15 mouse cellular contexts compared by ENCODE assay signal in the genomic region with DNA sequence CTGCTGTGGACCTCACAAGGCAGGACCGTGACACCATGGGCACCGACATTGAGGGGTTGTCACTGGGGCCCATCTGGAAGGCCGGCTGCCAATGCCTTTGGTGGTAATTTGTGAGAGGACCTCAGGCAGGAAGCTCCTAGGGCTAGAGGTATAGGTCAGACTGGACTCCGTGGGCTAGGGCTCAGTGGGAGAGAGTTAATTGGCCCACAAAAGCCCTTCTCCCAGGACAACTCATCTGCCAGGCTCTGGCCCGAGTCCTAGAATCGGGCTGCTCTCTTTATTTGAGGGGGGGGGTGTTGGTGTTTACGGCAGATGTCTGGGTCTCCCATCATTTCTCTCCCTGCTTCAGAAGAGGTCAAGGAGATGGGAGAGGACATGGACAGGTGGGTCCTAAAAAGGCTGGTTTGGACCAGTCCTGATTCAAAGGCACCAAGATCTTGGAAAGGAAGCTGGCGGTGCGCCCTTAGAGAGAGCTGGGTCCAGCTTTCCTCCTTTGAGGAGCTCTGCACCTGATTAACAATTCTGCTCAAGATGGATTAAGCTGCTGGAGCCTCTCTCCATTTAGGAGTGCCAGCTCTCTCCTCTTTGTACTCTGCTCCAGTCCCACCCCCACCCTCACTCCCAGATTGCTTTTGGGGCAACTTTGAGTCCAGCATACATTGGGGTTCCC.
DNase-seq lines count a peak whose midpoint lies in the region; ATAC-seq lines count a peak whose summit lies in the region.
"Had no signal": no experiment of that assay in that cellular context is flagged by ENCODE, and none has a peak within 500 bp of the region (broad histone marks: within the 10 kb centered on the region; RNA-seq: fewer than 3 reads in every experiment).

No protein-coding gene starts in this region.

- H3K27ac ChIP-seq in hindbrain, embryonic 14.5 days = no peak overlapping the region
- no peak overlapping the region for H3K27ac ChIP-seq in hindbrain, embryonic 11.5 days (ENCODE audit: low read depth, low read length)
- no peak overlapping the region for H3K27ac ChIP-seq in kidney, embryonic 15.5 days
- H3K27ac ChIP-seq: embryonic facial prominence, embryonic 15.5 days; gastrocnemius, adult 2 months; limb, embryonic 12.5 days; macrophage had no signal

- H3K9me3 ChIP-seq in hindbrain, embryonic 14.5 days (ENCODE audit: control insufficient read depth, low read length) = no peaks in the 10 kb centered on the region
- no peaks in the 10 kb centered on the region for H3K9me3 ChIP-seq in hindbrain, embryonic 11.5 days (ENCODE audit: control insufficient read depth, low read length)
- H3K9me3 ChIP-seq in kidney, embryonic 15.5 days (replicated peaks) = no peaks in the 10 kb centered on the region
- H3K9me3 ChIP-seq: embryonic facial prominence, embryonic 15.5 days; limb, embryonic 12.5 days had no signal

- H3K4me3 ChIP-seq in hindbrain, embryonic 14.5 days (replicated peaks; ENCODE audit: low read length) = no peak overlapping the region
- no peak overlapping the region for H3K4me3 ChIP-seq in hindbrain, embryonic 11.5 days (ENCODE audit: low read depth, low read length)
- no peak overlapping the region for H3K4me3 ChIP-seq in kidney, embryonic 15.5 days (replicated peaks)
- H3K4me3 ChIP-seq: embryonic facial prominence, embryonic 15.5 days; gastrocnemius, adult 2 months; limb, embryonic 12.5 days had no signal

- H3K36me3 ChIP-seq in hindbrain, embryonic 14.5 days (replicated peaks; ENCODE audit: control insufficient read depth, insufficient read depth) = no peaks in the 10 kb centered on the region
- no peaks in the 10 kb centered on the region for H3K36me3 ChIP-seq in hindbrain, embryonic 11.5 days (ENCODE audit: control insufficient read depth, insufficient read depth, low read length)
- H3K36me3 ChIP-seq in kidney, embryonic 15.5 days = no peaks in the 10 kb centered on the region
- H3K36me3 ChIP-seq: embryonic facial prominence, embryonic 15.5 days; limb, embryonic 12.5 days had no signal

- WGBS in hindbrain, embryonic 14.5 days = 73% methylated on average over 9 of the region's 9 CpGs
- WGBS in hindbrain, embryonic 11.5 days = 87% methylated on average over 9 of the region's 9 CpGs
- 83% methylated on average over 9 of the region's 9 CpGs for WGBS in kidney, embryonic 15.5 days

- no peak overlapping the region for H3K4me2 ChIP-seq in hindbrain, embryonic 14.5 days (replicated peaks)
- H3K4me2 ChIP-seq in hindbrain, embryonic 11.5 days (replicated peaks; ENCODE audit: low read depth, low read length) = no peak overlapping the region
- no peak overlapping the region for H3K4me2 ChIP-seq in kidney, embryonic 15.5 days
- H3K4me2 ChIP-seq: embryonic facial prominence, embryonic 15.5 days; limb, embryonic 12.5 days had no signal

- H3K4me1 ChIP-seq in hindbrain, embryonic 14.5 days (replicated peaks; ENCODE audit: control insufficient read depth, insufficient read depth, low read length) = no peaks in the 10 kb centered on the region; the same call in 1 of the 2 replicates
- no peaks in the 10 kb centered on the region for H3K4me1 ChIP-seq in hindbrain, embryonic 11.5 days (replicated peaks; ENCODE audit: control insufficient read depth, insufficient read depth, low read length)
- H3K4me1 ChIP-seq in kidney, embryonic 15.5 days = no peaks in the 10 kb centered on the region
- H3K4me1 ChIP-seq: limb, embryonic 12.5 days had no signal

- H3K9ac ChIP-seq in hindbrain, embryonic 14.5 days = no peak overlapping the region
- H3K9ac ChIP-seq in hindbrain, embryonic 11.5 days (ENCODE audit: low read depth, low read length) = no peak overlapping the region
- no peak overlapping the region for H3K9ac ChIP-seq in kidney, embryonic 15.5 days
- H3K9ac ChIP-seq: embryonic facial prominence, embryonic 15.5 days; limb, embryonic 12.5 days had no signal

- intact Hi-C loops in left cerebral cortex, postnatal 4 days (cut with DNase I) = no loop called here

- H3K27me3 ChIP-seq in hindbrain, embryonic 14.5 days (ENCODE audit: control insufficient read depth, insufficient read depth, low read length) = no peaks in the 10 kb centered on the region
- no peaks in the 10 kb centered on the region for H3K27me3 ChIP-seq in hindbrain, embryonic 11.5 days (ENCODE audit: control insufficient read depth, insufficient read depth, low read length)
- H3K27me3 ChIP-seq in kidney, embryonic 15.5 days = no peaks in the 10 kb centered on the region
- H3K27me3 ChIP-seq: embryonic facial prominence, embryonic 15.5 days; limb, embryonic 12.5 days had no signal

- peak; percentile 28; the same call in 1 of the 2 replicates for ATAC-seq in hindbrain, embryonic 14.5 days (ENCODE audit: low FRiP score)
- ATAC-seq in hindbrain, embryonic 11.5 days (ENCODE audit: low FRiP score) = no peak
- no peak for ATAC-seq in kidney, embryonic 15.5 days (replicated peaks; ENCODE audit: low FRiP score)

- DNase-seq in cerebellum, postnatal 10 days = peak; percentile 79
- DNase-seq in cerebellum, adult 11-12 months = no peak
- no peak for DNase-seq in hindbrain, embryonic 14.5 days (ENCODE audit: low spot score)
- no peak for DNase-seq in hindbrain, embryonic 11.5 days (ENCODE audit: low spot score)
- DNase-seq in brain, adult 2 months (ENCODE audit: low read depth, low spot score) = peak; percentile 16
- peak; percentile 69 for DNase-seq in left cerebral cortex, postnatal 4 days
- no peak for DNase-seq in kidney, postnatal 4 days
- DNase-seq: adrenal gland, postnatal 36 days; gastrocnemius, adult 2 months; heart, postnatal 36 days; kidney, adult 18-20 months had no signal

Comparison
In these comparisons a context has a peak if more than half of its experiments do, and no peak if none do; other contexts are left out.
1. DNase-seq: peak in cerebellum, postnatal 10 days (2 of 2), brain, adult 2 months (single experiment) and left cerebral cortex, postnatal 4 days (single experiment); none in cerebellum, adult 11-12 months (single experiment), hindbrain, embryonic 14.5 days (single experiment), hindbrain, embryonic 11.5 days (single experiment) and kidney, postnatal 4 days (0 of 2).